Mouse (Mus musculus) induced T-regulatory cell, adult 2 months (primary cell): ENCODE data around the gene Arglu1.

Experiments
- DNase-seq: peaks from one replicate; pipeline ENCODE4 v3.0.0-alpha.2; 2012; ENCODE audit warnings: low read depth

Gene Arglu1

DNA sequence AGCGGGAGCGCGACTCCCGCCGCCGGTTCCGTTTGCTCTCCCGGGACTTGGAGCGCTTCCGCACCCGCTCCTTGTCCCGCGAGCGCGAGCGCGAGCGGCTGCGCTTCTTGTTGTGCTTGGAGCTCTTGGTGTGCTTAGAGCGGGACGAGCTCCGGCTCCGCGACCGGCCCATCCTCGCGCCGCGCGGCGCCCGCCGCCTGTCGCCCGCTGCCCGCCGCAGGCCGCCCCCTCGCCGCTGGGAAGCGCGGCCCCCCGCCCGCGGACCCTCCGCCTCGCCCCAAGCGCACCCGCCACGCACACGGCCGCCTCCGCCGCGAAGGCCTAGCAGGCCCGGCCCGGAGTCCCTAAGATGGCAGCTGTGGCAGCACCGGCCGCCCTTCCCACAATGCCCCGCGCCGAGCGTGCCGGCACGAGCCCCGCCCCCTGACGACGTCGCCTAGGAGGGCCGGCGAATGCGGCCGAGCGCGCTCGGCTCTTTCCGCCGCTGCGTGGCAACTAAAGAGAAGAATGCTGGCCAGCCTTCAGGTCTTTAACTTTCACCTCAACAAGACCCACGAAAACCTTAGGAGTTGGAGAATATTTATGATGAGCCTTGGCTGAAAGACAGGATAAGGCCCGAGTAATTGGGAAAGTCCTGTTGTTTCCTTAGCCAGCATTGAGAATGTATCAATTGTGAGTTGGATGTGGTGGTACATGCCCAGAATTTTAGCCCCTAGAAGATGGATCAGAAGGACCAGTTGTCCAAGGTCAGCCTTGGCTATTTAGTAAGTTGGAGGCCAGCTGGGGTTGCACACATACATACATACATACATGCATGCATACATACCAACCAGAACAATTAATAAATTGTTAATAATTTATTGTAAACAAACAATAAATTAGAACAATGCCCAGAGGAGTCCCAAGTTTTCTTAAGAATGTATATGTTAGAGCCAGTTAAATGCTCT, at the start of gene Arglu1:
TSS of gene Arglu1 (minus strand) at position 376 of the 947 bp plus-strand sequence.
- DNase-seq = peak; percentile 95

DNA sequence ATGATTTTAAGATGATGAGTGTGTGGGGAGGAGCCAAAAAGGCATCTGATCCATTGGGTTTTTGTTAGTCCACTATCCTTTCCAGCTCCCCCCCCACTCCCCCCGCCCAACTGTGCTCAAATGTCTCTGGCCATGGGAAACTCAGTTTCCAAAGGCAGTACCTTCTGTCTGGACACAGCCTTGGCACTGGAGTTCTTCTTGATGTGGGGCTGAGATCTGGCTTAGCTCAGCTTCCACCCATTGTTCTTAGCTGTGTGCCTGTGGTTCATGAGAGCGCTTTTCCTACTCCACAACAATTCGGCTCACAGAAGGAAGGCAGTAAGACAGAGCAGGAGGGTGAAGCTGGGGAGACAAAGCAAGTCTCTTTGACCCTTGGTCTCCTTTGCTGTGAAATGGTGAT, 47.0 kb upstream of the Arglu1 start:
- DNase-seq = no peak

DNA sequence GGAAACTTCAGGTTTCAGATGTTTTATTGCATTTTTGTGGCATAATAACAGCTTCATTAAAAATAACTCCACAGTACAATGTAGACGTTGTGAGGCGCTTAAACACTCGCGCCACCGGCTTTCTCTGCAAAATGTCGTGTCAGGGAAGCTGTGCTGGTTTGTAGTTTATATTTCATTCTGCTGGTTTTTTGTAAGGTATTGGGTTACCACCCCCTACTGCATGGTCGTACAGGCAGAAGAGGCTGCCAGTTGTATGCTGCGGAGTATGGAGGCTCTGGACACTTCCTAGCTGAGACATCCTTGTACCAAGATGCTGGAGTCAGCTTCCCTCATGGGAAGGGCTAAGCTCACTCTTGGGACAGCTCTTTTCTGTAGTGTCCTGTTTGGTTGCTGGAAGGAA, 46.5 kb upstream of the Arglu1 start:
- DNase-seq = no peak

DNA sequence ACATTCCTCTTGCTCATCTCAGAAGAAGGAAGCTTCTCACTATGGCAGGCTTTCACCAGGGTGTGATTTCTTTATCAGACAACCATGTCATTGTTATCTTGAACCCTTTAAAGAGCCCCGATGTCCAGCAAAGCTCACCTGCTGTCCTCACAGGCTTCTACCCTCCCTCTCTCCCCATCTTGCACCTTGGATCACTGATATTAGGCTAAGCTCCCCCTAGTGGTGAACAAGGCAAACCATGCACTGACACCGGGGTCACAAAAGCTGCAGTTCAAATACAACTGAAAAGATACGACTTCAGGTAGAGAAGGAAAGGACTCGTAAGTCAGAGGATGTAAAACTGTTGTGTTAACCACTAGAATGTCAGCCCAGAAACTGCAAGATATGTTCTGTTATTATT, 43.5 kb upstream of the Arglu1 start:
- DNase-seq = peak; percentile 42

DNA sequence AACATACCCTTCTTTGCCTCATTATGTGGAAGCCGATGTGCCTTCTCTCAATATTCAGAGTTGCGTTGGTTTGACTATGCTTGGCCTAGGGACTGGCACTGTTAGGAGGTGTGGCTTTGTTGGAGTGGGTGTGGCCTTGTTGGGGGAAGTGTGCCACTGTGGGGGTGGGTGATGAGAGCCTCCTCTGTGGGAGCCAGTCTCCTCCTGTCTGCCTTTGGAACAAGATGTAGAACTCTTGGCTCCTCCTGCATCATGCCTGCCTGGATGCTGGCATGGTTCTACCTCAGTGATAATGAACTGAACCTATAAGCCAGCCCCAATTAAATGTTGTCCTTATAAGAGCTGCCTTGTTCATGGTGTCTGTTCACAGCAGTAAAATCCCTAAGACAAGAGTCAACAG, 38.3 kb upstream of the Arglu1 start:
- DNase-seq = no peak

DNA sequence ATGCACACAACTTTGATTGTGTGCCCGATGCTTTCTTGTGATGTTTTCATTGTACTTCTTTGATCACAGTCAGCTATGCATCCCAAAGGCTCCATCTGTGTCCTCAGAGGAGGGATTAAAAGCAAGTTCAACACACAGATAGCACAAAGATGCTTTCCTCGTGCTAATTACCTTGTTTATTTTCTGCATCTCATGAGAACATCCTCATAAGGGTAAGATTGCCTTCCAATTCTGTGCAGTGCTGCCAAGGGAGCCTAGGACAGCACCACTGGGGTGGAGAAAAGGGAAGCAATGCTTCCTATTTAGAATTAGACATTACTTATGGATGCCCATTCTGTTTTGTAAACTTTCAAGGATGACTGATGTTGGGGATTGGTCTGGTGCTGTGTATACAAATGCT, 36.2 kb upstream of the Arglu1 start:
- DNase-seq = no peak

DNA sequence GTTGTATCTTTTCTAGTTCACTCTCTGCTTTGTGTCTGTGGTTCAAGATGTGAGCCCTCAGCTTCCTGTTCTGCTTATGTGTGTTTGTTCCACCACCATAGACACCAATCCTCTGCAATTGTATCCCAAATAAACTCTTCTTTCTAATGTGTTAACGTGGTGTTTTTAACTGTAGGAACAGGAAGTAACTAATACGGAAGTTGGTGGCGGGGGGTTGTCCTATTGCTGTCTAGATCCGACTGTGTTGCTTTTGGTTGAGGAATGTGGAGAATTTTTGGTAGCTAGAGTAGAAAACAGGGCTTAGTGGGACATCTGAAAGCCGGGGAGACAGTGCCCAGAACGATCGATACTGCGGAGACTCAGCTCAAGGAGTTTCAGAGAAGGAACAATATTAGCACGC, 14.5 kb upstream of the Arglu1 start:
- DNase-seq = no peak

DNA sequence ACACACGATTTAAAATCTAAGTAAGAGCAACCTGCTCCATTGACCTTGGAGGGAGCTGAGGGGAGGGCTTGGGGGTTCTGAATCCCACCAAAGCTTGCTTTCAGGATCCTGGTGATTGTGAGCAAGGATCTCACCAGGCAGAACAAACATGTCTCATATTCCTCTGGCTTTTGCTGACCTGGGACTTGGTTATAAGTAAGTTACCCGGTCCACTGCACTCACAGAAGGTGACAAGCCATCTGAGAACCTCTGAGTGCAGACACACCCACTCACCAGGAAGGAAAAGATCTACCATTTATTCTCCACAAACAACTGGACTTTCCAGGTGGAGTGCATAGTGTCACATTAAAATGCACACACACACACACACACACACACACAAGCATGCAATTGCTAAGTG, 13.3 kb upstream of the Arglu1 start:
- DNase-seq = no peak

DNA sequence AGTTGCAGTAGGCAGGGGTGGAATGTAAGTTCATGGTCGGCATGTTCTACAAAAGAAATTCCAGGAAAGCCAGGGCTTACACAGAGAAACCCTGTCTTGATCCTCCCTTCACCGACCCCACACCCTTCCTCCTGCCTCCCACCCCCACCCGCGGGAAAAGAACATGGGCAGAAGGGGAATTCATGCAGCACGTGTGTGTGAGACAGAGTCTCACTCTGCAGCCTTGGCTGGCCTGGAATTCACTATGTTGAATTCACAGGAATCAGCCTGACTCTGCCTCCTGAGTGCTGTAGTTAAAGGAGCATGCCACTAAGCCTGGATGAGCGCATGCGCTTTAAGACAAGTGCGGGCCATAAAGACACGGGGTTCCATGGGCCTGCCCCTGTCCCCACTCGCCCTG, 10.5 kb upstream of the Arglu1 start:
- no peak for DNase-seq

DNA sequence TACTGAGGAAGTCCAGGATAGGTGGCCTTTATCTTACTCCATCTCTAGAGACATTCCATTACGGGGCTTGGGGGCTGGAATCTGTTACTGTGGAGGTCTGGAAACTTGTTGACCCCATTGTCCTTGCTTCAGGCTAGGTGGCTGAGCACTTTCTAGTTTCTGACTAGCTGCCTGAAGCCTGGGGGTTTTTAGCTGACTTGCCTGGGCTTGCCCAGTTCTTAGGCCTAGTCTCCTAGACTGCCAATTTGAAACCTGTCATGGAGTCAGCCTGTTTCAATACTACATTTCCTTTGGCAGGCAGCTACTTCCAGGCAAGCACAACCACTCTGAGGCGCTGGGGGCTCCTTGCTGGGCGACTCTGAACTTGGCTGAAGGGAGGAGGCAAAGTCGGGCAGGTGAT, 9.9 kb upstream of the Arglu1 start:
- DNase-seq = no peak

DNA sequence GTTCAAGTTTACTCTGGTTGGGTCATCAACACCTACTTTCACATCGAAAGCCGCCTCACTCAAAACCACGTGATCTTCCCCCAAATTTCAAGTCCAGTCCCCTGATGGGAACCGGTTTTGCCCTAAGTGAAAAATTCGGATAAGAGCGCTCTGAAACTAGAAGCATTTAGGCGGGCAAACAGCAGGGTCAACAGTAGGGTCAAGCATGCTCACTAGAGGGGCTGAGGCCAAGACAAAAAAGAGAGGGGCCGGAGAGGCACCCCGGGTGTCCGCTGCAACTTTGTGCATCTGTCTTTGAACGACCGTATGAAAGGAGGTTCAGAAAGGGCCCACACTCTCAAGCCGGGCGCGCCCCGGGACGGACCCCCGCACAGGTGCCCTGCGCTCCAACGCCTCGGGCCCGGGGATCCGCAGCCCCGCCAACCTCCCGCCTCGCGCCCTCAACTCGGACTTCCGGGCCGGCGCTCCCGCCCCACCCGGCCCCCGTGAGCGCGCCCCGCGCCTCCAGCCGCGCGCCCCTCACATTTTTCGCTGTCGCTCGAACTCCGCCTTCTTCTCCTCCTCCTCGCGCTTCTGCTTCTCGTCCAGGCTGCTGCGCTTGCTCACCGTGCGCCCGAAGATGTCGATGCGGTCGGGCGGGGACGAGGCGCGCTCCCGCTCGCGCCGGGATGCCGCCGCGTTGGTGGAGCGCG, 721 bp downstream of the Arglu1 start:
- DNase-seq = peak; percentile 75

DNA sequence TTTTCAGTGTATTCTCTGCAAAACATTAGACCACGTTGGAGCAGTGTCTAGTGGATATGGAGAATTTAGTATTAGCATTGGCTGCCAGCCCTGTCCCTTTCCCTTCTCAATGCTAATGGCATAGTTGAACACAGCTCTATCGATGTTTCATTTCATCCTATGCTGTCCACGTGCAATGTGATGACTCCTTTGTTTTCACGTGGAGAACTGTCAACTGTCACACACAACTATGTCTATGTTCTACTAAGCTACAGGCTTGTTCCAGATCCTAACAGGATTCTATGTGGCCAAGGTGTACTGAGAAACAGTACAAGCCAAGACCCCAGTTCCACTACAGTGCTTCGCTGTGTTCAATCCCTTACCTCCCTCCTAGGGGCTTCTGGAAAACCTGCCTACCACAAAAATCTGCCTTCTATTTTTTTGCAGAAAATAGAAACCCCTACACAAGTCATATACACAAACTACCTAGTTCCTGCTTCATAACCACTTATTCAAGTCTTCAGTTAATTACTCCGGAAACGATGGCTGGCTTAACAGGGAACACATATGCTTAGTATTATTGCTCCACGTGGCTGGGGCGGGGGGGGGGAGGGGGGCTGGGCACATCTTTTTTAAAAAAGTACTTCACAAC, 1.4 kb downstream of the Arglu1 start:
- DNase-seq = peak; percentile 61

DNA sequence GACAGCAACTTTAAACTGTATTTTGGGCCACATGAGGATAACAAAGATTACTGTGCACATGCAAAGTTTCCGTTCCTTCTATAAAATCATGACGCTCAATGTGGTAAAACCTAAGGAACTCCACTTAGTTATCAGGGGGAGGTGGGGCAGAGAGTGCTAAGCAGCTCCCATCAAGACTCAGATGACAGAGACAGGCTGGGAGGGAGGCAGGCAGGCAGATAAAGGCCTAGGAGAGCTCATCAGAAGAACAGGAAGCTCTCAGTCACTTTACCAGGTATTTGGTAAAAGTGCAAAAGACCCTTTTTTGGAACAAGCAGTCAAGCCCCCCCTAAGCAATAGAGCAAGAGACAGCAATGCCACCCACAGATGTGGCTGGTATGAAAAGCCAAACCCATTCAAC, 4.8 kb downstream of the Arglu1 start:
- no peak for DNase-seq

DNA sequence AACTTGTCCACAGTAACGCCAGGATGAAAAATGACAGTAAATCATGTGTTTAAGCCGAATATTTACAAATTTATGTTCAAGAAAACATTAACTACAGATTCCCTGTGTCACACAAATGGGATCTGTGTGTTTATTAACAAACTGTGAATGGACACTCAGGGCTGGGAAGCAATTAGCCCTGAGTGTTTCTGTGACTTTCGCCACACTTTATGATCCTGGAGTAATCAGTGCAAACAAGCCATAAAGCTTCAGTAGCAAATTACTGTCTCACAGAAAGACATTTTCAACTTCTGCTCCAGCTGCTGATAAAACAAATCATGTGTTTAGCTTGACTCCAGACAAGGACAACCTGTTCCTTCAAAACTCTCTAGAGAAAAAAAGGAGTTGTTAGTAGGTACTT, 7.6 kb downstream of the Arglu1 start:
- no peak for DNase-seq

DNA sequence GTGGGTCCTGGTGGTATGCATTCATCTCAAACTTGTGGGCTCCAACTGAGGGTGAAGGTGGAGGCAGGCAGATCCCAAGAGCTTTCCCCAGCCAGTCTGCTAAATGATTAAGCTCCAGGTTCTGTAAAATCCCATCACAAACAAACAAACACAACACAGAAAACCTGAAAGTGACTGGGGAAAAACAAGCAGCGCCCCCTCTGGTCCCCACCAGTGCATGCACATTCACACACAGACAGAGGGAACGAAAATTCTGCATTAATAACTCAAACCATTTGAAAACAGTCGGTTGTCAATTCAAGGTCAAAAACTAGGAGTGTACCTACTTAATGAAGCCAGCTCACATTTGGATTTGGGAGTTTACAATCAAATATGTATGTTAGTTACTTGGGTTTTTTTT, 12.1 kb downstream of the Arglu1 start:
- no peak for DNase-seq

DNA sequence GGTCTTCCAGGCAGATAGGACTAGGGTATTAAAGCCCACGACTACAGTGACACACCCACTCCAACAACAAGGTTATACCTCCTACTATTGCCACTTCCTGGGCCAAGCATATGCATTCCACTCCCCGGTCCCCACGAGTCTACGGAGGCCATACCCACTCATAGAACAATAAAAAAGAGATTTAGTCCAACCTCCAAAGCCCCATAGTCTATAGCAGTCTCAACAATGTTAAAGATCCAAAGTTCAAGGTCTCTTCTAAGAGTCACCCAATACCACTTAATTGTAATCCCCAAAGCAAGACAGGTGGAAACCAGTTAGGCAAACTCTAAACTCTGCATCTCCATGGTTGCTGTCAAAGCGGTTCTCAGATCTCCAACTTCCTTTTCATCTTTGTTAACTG, 15.5 kb downstream of the Arglu1 start:
- no peak for DNase-seq

DNA sequence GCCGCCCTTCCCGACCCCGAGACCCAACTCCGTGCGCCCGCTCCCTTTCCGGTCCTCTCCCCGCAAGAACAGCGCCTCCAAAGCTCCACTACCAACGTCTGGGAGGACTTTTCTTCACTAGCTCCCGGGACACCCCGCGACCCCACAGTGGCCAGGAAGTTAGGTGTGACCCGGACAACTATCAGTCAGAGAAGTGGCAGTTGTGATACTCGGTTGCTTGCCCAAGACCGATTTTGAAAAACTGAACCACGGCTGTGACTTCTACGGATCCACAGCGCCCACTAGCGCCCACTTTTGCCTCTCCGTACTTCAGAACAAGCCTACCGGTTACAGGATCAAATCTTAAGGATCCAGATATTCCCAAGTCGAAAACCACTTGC, 28.6 kb downstream of the Arglu1 start:
- peak; percentile 86 for DNase-seq

DNA sequence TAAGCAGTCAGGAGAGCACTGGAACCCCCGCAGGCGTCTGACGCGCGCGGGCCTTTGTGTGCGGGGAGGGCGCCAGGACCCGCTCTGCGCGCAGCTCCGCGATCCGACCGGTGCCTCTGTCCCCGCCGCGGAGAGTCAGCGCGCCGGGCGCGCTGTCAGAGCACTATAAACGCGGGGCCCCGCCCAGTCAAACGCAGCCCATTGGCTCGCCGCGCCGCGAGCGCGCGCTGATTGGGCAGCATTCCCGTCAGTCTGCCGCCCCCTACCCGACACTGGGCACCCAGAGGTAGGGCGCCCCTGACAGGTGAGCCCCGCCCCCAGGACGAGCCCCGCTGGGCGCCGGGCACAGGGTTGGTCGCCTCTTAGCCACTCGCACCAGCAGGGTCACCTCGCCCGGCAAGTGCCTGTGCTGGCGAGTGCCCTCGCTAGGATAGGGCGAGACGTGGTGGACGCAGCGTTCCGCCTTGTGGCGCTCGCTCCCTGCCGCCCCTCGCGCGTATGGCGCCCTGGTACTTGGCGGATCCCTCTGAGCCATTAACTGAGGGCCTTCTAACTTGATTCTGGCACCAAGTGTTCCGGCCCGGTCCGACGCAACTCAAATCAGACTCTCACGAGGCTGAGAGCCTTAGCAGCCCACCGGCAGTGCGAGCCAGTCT, 29.1 kb downstream of the Arglu1 start, which contains the start of gene Efnb2:
TSS of gene Efnb2 (minus strand) at position 140 of the 656 bp plus-strand sequence.
- peak; percentile 88 for DNase-seq

DNA sequence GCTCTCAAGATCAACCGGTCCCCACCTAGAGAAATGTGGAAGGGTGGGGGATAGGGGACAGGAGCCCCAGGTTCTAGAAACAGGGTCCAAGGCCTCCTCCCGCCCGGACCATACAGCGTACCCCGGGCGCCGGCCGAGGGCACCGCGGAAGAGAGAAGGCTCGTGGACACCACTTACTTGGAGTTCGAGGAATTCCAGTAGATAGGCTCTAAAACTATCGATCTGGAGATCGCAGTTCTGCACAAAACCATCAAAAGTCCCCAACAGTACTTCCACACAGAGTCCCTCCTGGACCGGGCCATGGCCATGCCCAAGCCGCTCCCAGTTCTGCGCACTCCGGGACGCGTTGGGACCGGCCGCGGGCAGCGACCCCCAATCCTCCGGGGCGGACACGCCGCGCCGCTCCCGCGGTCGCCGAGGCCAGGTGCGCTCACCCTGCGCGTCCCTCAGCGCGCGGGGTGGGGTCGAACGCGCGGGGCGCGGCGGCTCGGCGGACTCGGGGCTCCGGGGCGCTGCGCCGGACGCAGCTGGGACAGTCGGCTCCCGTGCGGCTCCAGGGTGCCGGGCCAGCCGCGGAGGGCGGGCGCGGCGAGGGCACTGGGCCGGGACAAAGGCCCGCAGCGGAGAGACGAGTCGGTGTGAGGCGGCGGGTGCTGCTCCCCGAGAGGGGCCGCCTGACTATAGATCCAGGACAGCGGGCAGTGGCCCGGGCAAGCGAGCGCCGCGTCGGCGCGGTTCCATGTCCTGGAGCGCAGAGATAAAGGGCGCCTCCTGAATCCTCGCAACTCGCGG, 29.8 kb downstream of the Arglu1 start:
- DNase-seq = peak; percentile 18

DNA sequence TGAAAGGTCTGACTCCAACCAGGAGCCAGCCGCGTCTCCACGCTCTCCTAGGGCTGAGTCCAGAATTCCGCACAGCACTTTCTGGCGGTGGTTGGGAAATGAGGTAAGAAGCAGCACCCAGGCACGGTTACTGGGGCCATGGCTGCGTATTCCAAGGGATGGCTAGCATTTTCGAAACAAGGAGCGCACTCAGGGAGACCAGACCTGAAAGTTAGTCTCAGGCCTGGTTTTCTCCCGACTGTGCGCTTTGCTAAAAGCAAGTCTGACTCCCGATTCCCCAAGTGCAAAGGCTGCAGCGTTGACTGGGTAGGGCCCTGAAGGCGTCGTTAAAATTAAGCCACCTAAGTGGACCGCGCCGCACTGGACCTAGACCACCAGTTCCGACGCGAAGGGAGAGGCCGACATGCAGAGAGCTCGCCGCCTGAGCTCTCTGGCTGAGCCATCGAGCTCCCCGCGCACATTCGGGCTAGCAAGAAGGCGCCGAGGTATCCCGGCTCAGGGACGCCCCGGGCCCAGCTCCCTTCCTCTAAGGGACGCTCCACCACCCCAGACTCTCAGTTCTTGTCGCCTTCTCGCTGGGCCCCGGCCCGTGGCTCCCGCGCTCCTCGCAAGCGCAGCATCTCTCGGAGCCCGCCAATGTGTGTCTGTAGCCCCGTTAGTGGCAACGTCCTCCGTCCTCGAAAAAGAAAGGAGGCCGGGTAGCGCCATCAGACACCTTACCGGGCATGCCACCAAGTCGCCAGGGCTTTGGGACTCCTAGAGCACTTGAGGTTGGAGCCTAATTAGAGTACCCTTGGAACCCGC, 30.6 kb downstream of the Arglu1 start:
- peak; percentile 17 for DNase-seq
